Mouse (Mus musculus) kidney, postnatal 4 days (tissue): ENCODE measurements around the gene Nrxn3.

Source experiments
- DNase-seq, 2 experiments: peaks; one replicate each; pipeline ENCODE4 v3.0.0; 2021; ENCODE audit warnings: mixed read lengths in 2 of 2

The Nrxn3 gene

DNA sequence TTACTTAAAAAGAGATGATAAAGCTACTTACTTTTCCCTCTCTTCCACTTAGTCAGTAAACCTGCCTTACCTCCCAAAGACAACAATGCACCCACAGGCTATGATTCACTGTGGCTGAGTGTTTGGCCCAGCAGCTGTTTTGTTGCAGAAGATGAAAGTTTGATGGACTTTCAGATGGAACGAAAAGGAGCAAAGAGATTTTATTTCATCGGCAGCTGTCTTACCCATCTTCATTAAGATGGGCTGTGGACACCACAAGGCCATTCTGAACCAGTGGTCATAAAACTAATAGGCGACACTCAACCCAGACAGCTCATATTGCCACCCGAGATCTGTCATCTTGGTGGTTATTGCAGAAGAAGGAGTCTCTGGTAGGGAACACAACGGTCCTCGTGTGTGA is 1108.6 kb downstream of the Nrxn3 start:
- no peak for DNase-seq

DNA sequence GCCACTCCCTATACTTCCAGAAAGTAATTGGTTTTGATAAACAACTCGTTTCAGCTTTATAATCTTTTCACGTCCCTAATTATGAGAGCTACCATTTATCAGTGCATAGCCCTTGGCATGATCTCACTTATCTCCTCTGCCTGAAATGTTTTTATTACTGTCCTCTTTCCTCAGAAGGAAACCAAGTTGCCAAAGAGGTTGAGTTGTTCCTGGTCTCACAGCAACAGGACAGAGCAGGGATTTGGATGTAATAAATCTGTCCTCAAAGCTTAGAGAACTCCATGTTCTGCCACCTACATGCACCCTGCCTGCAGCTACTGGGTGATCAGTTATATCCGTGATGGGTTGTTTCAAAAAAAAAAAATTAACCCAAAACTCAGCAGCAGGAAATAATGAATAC is 1113.6 kb downstream of the Nrxn3 start:
- no peak for DNase-seq

DNA sequence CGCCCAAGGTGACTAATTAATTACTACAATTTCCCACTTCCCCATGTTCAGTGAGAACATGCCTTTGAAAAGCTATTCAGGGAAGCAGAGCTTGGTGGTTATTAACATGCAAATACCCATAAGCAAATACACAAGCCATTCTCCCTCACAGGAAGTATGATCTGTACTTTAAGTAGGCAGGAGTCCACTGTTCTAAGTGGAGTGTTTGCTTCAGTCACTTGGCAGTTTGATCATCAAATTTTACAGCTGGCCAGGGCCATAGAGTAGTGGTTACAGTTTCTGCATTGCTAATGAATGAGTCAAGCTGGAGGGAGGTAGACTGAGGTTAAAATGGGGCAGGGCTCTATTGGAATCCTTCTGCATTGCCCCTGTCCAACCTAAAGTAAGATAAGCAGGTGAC is 1120.2 kb downstream of the Nrxn3 start:
- DNase-seq: no peak

DNA sequence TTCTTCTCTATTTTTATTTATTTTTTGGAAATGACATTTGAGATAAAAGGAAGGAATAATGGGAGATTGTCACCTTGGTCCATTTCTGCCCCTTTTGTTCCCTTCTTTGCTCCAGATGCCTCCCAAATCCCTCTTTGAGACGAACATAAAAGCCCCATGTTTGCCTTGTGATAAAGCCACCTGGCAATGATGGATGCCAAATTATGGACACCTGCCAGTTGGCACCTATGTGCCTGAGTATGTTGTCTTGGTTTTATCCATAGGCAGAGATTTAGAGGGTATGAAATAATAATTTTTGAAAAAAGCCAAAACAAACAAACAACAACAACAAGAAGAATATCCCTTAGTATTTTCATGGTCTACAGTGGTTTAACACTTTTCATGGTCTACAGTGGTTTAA is 1125.4 kb downstream of the Nrxn3 start:
- DNase-seq: no peak

DNA sequence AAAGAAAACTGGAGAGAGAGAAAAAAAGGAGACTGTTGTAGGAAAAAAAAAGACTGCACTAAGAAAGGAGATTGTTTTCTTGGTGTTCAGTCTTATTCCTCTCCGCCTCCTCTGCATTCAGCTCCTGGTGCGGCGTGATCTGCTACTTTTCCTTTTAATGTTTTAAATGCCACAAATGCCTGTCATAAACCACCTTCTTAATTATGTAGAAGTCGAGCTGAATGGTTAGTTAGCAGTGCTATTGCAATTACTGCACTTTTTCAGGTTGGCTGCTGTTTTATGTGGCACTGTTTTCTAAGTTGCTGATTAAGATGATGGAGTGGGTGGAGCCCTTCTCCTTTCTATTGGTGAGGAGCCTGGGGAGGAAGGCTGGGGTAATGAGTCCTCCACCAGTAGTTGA is 1131.7 kb downstream of the Nrxn3 start:
- DNase-seq: no peak

DNA sequence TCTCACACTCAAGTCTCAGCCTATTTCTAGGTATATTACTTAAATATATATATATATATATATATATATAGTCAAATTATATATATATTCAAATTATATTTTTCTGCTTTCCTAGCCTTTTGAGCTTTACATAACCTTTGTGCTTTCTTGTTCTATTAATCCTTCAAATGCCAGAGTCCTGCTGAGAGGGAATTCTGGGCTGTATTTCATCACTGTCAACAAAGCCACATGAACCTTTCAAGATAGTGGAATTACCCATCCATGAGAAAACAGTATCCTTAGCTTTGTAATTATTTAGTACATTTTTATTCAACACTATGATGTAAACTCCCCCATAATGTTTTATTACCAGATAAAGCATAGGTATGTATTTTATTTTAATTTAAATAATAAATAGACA is 1144.4 kb downstream of the Nrxn3 start:
- no peak for DNase-seq

DNA sequence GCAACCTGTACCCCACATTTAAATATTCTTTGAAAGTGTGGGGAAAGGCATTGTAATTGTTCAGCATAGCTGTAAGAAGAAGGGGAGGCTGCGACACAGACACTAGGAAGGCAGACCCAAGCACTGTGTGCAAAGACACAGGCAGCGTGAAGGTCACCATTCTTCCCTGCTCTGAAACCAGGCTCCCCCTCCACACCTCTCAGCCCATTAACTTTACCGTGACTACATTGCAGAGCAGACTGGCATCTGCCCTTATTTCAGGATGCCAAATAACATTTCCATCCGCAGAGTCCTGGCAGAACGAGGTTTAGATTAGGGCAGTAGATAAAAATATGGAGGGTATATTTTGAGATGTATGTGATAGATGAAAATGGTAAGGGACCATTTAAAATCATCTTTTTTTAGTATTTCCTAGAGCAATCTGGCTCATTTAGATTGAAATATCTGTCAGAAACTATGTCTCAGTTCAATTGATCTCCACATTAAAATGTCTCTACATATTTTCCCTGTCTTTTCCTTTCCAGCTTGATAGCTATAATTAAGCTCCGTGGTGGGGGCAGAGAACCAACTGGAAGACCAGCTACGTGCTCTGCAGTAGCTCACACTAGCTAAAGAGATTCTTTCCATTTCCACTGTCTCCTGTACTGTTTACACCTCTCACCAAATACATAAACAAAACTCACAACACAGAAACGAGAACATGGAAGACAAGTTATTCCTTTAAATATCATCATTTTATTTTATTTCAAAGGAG is 1160.1 kb downstream of the Nrxn3 start:
- DNase-seq: no peak

DNA sequence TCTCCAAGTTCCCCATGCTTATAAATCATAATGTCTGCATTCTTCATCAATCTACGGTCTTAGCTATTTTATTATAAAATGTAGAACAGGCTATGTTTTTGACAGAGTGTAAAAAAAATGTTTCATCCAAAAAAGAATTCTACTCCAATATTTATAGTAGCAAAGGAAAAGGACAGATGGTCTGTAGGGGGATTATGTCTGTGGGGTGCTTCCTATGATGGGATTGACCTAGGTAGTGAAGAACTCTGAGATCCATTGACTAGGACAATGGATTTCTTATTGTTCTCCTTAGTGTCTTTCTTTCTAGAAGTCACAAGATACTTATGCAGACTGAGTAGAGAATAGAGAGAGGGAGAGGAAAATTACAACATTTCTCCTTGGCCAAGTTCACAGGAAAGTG is 1161.9 kb downstream of the Nrxn3 start:
- DNase-seq: no peak

DNA sequence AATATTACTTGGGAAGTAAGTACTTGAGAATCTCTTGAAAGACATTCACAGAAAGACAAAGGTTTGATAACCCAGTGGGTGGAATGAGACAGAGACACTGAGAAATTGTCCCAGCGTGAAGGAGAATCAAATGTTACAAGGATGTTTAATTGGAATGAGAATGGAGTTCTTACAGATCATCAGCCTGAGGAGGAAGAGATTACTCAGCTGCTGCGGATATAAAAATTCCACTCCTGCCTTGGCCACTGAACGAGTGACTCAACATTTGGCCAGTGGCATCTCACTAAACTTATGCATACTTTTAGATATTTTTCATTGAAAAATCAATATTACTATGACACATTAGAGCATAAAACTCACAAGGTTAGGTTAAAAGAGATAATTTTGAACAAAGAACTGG is 1166.0 kb downstream of the Nrxn3 start:
- no peak for DNase-seq

DNA sequence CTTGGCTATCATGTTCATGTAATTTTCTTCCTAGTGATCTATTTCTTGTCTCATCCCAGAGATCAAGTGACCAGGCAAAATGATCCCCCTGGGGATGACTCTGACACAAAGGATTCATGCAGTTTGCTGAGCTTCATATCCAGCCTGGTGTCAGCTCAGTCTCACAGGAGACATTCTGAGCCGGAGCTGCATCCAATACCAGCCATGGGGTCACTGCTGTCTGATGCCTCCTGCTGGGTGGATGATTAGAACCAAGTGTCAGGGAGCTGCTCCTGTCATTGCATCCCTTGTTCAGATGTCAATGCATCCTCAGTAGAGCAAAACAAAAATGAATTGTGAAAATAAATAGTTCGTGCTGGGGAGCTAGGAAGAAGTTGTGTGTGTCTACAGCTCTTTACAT is 1174.2 kb downstream of the Nrxn3 start:
- DNase-seq: no peak

DNA sequence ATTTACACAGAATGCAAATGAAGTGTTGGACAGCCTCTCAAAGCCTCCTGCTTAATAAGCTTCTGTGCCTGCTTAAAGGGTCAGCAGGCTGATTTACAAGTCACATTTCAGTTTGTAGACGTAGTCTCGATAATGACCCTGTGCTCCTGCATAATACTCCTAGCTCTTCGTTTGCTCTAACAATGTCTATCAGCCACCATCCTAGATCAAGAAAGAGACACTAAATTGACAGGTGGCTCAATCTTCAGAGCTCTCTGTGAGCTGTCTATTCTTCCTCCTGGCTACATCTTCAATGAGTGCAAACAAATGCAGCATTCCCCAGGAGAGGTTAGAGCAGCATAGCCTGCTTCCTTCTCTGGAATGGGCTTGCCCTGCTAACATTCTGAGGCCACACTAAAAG is 1186.9 kb downstream of the Nrxn3 start:
- DNase-seq: no peak

DNA sequence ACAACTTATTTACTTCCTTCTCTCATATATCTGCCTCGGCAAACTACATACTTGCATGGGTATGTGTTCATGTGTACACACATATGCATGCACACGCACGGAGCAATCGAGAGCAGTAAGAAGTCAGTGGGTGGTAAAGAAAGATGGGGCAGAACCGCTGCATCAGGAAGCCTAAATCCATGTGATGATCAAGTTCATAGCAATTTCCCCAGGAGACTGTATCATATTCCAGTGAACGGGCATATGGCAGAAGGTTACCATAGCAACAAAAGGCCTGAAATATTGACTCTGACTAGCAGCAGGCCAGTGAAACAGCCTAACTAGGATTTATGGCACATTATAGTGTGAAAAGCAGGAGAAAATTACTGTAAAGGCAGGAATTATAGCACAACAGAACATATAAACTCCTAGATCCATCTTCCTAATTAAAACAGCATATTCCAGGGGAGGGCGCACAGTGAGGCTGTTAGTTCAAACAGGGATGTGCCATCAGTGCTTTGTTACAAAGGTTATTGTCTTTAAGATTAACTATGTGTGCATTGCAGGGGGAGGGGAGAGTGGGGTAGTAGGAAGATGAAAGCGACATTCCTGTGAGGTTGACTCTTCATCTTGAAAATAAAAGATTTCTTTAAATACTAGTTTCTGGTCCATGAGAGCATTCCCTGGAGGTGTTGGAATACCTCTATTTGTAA is 1195.6 kb downstream of the Nrxn3 start:
- DNase-seq: no peak

DNA sequence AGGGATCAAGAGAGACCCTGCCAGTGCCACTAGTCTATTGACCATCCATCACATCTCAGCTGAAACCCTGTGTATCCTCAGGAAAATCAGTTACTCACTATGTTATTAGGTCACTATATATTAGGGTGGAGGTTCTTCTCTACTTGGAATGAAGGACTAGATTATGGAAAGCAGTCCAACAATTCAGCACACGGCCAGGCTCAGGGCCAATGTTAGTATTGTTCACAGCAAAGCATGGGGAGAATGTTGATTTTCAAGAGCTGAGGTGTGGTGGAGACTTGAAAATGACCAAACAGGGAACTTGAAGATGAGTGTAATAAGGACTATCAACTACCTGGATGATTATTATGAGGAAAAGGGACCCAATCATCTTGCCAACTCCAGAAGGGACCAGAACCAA is 1209.7 kb downstream of the Nrxn3 start:
- no peak for DNase-seq

DNA sequence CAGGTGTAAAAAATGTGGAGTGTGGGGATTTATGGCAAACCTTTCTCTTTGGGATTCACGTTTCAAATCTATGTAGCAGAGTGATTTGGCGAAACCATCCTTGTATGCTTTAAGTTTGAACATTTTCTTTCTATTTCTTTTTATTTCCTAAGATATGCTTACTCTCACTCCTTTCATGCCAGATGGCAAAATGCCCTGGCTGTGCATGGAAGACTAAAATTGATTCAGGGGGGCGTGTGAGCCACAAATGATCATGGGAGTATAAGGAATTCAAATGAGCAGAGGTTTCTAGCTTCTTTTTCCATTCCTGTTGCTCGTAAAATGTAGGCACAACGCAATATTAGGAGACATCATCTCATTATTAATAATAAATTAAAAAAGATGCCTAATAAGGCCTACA is 1211.0 kb downstream of the Nrxn3 start:
- DNase-seq: no peak

DNA sequence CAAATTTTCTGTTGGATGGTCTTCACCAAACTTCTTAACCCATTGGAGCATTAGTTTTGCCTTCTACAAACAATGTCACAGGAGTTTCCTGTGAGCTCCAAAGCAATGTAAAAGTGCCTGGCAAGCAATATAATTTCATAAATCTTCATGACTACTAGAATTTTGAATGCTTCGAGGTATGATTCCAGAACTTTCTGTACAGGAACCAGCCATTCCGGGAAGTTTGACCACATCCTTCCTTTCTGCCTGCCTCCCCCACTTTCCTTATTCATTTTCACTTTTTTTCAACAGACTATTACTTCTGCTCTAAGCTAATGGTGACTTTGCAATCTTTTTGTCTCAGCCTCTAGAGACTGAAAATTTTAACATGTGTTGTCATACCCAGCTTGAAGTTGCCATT is 1218.1 kb downstream of the Nrxn3 start:
- no peak for DNase-seq

DNA sequence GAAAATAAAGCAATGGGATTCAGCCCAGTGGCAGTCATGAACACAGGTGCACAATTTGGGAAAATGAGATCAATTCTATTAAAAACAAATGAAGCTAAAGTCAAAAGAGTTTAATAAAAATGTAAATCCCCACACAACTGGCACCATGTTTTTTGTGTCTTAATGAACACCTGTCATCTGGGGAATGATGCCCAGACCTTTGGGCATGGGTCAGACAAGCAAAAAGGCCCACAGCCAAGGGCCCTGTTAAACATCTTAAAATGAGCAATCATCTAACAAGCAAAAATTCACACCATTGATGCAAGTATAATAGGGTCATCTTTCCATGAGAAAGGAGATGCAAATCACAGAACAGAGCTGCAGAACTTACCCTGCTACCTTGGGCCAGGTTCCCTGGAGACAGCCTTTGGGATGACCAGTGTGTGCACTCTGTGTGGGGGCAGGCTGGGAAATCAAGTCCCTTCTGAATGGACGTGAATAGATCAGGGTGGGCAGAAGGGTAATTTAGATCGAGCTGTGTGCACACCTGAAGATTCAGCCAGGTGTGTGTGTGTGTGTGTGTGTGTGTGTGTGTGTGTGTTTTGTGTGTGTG is 1223.3 kb downstream of the Nrxn3 start:
- DNase-seq: no peak

DNA sequence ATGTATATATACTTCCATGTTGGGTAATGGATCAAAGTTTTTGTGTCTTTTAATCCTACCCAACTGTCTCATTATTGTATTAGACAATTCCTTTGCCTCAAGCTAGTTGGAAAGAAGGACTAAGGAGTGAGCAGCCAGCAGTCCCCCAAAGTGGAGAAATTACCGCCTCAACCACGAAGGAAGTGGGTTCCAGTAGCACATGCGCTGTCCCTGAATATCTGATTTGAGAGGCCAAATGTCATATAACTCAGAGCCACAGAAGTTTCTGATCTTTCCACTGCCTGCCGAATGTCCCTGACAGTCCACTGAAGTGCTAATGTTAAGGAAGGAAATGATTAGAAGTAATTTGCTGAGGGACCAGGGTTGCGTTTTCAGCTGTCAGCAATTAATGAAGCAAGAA is 1223.8 kb downstream of the Nrxn3 start:
- DNase-seq: no peak

DNA sequence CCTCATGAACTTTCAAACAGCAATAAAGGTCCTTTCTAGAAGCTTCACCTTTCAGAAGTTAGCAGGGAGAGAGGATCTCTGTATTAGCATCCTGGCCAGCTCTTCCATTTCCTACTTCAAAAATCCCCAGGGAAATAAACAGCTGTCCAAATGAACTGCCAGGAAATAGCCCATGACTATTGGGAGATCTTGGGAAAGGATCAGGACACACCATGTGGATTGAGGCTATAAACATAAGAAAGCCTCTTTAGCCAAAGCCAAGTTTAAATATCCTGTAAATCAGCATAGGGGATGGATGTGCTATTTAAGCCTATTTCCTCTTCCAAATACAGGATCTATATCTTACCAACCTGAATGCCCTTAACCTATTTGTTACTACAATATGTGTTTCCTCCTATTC is 1230.6 kb downstream of the Nrxn3 start:
- DNase-seq: no peak

DNA sequence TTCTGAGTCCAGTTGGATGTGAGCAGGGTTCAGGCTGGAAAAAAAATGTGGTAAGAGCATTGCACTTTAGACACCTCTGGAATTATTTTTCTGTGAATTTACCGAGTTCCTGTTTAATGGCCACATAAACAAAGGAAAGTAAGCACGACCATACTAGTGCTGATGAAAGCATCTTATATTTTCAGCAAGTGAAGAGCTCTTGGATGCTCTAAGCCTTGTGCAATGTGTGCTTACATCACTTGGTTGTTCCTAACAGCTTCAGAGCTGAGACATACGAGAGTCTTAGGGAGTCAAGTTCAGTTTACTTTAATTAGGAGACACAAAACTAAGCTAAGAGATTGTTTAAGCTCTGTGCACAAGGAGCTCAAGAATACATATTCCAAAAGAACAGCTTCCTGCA is 1231.0 kb downstream of the Nrxn3 start:
- no peak for DNase-seq

DNA sequence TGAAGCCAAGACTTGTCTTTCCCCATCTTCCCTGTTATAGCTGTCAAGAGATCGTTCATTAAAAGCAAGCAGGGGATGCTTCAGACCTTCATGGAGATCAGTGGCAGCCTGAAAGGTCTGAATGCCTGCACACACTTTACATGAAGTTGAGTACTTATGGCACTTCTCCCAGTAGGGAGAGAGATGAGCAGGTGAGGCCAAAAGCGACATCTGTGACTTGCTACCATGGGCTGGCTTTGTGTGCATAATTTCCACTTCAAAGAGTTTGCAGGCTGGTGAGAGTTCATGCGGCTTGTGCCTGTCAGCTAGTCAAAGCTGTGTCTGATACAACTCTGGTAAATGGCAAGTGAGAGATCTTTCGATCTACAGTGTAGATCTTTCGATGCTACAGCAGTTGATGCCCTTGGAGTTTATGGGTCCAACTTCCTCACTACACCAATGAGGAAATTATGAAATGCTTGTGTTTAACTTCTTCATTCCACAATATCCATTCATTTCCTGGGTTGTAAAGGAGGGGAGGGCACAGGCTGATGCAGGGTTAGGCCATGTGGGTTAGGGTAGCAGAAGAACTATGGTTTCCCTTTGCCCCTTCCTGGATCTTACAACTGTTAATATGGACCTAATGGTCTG is 1231.9 kb downstream of the Nrxn3 start:
- DNase-seq: no peak

DNA sequence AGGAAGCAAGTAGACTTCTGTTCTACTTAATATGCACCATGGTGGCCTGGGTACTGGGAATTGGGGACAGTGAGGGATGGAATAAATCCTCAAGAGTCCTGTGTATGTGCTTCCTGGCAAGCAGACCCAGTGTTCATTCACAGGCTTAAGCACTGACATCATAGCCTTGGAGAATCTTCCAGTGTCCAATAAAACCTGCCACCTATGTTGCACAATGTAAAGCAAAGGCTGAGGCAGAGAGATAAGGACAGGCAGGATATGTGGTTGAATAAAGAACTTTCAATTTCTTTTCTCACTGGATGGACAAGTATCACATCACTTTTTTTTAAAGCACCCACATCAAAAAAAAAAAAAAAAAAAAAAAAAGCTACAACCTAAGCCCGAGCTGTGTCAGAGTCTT is 1240.4 kb downstream of the Nrxn3 start:
- no peak for DNase-seq

DNA sequence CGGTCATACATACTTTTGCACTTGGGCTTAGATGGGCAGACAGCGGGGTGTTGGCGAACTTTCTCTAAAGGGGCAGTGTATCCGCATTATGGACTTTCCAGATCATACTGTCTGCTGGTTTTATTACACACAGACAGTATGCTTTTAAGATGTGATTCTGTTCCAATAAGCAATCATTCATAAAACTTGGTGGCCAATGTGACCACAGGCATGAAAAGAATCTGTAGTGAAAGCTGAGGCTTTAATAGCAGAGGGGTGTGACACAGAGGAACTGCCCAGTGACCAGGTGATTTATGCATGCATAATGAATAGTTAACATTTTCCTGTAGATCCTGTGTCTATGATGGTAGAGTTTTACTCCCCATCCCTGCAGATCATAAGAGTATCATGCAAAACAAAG is 1254.0 kb downstream of the Nrxn3 start:
- DNase-seq: no peak

DNA sequence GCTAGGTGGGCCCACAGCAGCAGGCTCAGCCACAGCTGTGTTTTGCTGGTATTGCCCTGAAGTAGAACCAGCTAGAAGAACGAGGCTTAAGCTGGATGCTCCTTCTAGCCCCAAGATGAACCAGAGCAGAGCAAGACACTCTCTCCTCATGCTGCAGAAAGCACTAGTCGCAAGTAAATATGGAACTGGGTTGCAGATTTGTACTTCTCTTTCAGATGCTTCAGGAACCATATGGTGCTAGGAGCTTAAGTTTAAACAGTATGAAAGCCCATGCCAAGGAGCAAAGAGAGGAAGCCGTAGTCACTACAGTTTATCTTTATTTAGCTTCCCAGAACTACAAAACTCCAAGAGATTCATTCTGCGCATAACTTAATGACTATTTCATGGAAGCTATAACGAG is 1254.8 kb downstream of the Nrxn3 start:
- no peak for DNase-seq

DNA sequence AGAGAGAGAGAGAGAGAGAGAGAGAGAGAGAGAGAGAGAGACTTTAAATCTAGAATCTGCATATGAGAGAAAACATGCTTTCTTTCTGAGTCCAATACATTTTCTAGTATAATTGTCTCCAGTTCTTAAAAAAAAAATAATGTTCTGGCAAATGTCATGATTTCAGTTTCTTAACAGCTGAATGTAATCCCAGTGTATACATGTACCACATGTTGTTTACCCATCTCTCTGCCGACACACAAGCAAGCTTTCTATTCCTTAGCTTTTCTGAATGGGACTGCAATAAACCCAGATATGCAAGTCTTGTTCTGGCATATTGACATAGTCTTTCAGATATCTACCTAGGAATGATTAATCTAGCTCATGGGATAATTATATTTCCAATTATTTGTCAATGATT is 1256.5 kb downstream of the Nrxn3 start:
- no peak for DNase-seq
